Mouse (Mus musculus) fat pad, adult 2 months (tissue): ENCODE results near the gene Krt8.
"Not testable (repeated sequence)": the region's sequence is repeated elsewhere in the genome, so short reads cannot be mapped to it uniquely, and the experiment has no call there.

Source experiments
- DNase-seq: peaks from one replicate; pipeline ENCODE4 v3.0.0-alpha.2; 2011; ENCODE audit warnings: low read depth, low spot score; ENCODE audit errors: extremely low read depth

The Krt8 gene

DNA sequence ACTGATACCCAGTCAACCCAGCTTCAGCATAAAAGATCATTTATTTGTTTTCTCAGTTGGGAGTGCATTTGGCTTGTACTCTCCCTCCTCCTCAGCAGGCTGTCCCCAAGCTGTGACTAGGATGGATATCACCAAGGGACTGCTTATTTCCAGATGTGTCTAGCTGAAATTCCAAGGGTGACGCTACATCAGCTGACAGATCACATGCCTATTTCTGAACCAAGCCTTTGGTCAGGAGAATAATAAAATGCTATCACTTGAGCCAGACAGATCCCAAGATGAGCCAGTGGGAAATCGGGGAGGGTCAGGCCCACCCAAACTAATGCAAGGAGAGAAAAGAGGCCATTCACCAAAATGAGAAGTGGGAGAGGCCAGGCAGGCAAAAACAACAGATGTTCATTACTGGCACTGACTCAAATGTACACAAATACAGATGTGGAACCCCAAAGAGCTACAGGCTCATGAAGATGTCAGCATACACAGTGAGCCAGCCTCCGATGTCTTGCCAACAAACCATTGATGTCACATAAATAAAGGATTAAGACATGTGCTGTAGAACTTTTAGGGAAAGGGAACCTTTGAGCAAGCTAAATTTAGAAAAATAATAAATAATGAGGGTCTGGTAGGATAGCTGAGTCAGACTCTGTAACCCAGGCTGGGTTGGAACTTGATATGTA is 6.4 kb upstream of the Krt8 start:
- no peak for DNase-seq

DNA sequence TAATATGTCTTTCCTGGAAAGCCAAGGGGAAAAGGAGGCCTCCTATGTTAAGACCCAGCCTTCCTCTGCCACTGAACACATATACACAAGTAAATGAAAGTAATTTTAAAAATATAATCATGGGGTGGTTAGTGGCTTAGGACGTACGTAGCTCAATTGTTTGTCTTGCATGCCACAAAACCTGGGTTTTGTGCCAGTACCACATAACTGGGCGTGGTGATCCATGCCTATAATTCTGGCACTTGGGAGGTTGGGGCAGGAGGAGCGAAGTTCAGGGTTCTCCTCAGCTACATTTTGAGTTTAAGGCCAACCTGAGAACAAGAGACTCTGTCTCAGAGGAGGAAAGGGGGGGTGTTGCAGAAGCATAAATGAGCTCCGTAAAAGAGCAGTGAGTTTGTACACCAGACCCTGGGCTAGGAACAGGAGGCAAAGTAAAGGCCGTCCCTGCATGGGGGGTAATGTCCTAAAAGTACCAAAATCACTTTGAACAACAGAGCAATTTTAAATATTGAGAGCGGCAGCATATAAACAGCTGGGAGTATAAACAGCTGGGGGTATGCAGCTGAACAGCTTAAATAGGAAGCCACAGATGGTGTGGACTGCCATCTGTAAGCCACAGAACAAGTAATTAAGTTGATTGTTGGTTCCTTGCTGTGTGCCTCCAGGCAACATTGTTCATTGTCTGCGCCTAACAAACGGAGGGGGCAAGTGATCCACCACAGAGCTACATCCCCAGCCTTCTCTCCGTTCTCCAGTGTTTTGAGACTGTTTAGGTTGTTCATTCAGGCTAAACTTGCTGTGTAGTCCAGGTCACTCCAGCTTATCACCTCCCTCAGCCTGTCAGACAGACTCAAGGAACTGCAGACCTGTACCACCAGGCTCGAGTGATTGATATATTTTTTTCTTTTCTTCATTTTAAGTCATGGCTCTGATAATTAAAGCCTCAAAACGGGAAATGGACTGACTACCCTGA is 3.1 kb upstream of the Krt8 start:
- no peak for DNase-seq

DNA sequence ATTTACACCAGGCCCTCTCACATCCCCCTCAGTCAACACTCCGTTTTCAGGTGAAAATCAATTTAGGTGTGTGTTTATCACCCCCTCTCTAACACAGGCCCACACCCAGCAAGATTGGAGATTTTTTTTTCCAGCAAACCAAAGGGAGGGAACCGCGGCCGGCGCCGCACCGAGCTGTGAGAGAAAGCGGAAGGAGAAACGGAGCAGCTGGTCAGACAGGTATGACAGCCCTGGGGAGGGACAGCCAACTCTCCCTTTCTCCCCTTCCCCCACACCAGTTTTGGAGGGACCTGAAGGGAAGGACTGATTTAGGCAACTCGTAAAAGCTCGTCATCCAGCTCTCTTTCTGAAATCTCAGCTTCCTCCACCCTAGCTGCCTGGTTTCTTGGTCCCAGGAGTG is 2.0 kb upstream of the Krt8 start:
- DNase-seq: no peak

DNA sequence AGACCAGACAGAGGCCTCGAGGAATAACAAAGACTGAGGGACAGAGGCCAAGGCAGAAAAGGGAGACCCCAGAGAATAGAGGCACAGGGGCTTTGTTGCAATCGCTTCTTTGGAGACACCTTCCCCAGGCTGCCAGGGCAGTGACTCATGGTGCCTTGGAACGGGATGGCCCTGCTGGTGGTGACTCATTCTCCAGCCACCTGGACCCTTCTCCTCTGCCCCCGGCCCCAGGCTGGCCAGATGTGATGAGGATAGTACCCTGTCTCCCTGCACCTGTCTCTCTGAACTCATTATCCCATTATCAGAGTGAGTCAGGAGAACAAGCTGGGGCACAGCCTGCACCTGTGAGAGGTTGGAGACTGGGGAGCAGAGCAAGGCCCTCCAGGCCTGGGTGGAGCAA is 1.0 kb upstream of the Krt8 start:
- no peak for DNase-seq

DNA sequence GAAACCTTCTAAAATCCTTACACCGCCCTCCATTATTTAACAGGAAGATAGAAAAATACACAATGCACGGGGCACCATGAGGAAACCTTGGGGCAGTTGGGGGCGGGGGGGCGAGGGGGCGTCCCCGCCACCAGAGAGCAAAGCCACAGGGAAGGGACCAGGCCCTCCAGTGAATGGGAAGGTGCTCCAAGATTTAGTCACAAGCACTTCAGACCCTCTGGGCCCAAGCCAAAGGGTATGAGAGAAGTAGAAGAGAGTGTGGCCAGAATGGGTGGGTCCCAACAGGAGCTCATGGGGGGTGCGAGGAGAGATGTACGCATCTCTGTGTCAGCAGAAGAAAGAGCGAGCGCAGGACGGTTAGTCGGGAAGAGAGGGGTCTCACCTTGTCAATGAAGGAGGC is 766 bp downstream of the Krt8 start:
- no peak for DNase-seq

DNA sequence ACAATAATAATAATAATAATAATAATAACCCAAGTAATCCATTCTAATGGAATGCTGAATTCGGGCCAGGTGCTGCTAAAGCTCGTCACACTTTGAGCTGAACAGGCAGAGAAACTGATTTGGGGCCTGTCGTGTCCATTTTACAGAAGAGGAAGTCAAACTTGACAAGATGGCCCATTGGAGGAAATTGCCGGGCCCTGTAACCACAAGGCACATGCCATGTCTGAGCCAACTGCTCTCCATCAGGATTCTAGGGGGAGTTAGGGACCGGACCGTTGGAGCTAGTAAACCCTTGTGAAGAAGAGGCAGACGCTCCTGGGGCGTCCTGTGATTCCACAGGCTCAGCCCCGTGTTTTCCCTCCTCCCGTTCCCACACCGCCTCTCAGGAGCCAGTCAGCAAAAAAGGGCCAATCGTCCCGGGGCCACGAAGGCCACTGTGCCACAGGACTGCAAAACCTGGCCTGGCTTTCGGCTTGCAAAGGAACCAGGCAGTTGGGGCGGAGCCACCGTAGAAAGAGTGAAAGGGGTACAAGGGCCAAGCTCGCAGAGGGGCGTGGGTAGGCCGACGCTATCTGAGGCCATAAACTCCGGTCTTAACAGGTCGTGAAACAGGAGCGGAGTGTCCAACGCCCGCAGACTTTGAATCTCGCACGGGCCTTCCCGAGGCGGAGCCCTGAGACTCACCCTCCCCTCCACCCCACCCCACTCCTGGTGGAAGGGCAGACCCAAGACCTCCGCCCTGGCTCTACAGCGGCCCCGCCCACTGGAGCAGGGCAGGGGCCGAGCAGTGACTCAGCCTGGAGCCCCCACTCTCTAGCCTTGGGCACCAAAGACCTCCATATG is 1.4 kb downstream of the Krt8 start:
- no peak for DNase-seq

DNA sequence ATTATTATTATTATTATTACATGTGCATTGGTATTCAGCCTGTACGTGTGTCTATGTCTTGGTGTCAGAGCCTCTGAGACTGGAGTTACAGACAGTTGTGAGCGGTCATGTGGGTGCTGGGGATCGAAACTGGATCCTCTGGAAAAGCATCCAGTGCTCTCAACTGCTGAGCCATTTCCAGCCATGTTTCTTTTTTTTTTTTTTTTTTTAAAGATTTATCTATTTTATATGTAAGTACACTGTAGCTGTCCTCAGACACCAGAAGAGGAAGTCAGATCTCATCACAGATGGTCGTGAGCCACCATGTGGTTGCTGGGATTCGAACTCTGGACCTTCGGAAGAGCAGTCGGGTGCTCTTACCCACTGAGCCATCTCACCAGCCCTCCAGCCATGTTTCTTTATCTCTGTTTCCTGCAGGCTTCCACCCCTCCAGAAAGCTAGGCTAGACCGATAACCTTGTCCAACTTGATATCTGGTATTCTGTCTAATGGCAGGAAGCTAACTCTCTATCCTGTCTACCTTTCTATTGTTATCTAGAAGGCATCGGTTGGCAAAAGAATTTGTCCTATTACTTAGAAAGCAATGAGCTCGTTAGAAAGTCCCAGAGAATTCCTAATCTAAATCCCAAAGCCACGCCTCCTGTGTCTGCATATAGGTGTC is 4.5 kb downstream of the Krt8 start:
- DNase-seq: no peak

DNA sequence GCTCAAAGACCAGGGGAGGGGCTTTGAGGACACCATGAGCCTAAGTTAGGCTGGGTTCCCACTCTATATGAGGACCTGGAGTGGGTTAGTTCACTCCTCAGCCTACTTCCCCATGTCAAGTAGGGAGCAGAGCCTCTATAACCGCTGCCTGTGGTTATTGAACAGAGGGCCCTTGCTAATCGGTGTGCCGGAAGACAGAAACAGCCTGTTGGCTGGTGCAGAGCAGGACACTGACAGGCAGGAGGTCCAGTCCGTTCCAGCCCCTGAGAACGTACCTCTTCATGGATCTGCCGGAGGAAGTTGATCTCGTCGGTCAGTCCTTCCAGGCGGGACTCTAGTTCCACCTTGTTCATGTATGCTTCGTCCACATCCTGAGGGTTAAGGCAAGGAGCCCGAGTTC is 5.1 kb downstream of the Krt8 start:
- DNase-seq: no peak

DNA sequence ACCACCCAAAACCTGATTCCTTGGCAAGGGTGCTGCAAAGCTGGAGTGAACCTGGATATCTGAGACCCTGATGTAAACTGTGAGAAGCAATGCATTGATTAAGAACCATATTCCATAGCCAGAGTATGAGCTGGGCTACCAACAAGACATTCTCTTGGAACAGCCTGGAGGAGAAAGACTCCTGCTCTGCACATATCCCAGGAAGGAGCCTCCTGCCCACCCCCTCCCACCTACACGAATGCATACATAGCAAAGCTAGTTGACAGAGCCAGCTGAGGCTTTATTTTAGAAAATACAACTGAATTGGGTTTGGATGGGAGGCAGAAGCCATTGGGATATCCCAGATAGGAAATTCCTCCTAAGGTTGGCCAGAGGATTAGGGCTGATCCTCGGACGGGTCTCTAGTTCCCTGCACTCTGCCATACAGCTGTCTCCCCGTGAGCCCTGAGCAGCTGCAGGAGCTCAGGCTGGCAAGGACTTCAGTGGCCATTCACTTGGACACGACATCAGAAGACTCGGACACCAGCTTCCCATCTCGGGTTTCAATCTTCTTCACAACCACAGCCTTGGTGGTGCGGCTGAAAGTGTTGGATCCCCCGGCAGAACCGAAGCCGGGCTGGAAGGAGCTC is 7.7 kb downstream of the Krt8 start:
- DNase-seq: not testable (repeated sequence)

DNA sequence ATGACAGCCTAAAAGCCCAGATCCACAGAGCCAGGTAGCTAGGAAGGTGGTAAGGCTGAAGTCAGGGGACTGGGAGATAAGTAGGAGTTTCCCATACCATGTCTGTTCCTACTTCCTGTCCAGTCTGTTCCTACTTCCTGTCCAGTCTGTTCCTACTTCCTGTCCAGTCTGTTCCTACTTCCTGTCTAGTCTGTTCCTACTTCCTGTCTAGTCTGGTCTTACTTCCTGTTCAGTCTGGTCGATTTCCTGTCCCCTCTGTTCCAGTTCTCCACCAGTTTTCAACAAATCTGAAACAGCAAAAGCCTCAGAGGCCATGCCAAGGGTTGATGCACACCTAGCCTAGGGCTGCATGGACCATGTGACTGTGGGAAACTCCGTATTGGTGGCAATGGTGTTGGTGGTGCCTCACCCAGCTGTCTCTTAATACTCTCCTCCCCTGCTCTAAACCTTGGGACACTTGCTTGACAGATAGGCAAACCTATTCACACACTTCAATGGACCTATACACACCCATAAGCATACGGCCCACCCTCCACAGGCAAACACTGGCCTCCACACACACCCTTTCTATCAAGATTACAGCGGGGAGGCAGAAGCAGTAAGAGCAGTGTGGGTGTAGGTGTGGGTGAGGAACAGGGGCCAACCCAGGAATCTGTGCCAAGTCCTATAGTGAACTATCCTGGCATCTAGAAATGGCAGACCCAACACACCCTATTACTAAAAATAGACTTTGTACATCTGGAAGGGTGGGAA is 8.6 kb downstream of the Krt8 start:
- DNase-seq: no peak

DNA sequence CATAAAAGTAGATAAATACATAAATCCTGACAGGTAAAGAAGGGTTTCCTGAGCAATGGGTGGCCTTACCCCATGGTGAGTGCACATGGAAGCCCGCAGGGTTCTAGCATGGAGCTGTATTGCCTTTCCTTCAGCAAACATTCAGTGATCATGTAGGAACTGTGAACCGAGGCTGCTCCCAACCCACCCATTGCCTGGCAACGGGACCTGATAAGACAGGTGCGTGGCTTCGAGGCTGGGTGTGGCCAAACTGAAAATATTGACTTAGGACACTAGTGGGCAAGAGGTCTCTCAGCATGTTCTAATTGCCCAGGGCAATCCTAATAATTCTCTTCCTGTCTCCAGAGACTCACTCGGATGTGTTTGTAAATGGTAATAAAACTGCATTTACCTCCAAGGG is 9.9 kb downstream of the Krt8 start:
- DNase-seq: no peak

DNA sequence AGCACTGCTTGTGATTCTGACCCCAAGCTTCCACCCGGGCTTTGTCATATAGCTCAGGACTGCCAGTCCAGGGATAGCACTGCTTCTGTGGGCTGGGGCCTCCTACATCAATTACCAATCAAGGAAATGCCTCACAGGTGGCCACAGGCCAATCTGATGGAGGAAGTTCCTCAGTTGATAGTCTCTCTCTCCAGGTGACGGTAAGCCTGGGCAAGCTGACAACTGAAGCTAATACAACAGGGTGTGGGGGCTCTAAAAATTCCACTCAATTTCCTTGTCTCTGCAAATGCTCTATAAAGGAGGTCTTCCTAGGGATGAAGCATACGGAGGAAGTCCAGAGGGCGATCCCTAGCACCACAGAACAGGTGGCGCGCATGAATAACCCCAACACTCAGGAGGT is 13.3 kb downstream of the Krt8 start:
- no peak for DNase-seq

DNA sequence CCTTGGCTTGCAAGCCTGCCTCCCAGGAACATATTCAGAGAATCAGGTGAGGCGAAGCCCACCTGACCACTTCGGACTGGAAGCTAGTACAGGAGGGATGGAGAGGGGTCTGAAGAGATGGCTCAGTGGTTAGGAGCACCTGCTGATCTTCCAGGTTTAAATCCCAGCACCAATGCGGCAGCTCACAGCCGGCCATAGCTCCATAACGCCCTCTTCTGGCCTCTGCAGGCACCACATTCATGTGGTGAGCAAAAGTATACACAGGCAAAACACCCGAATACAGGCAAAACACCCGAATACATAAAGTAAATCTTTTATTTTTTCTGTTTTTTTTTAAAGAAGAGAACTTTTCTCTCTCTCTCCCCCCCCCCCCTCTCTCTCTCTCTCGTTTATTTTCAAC is 15.6 kb downstream of the Krt8 start:
- no peak for DNase-seq

DNA sequence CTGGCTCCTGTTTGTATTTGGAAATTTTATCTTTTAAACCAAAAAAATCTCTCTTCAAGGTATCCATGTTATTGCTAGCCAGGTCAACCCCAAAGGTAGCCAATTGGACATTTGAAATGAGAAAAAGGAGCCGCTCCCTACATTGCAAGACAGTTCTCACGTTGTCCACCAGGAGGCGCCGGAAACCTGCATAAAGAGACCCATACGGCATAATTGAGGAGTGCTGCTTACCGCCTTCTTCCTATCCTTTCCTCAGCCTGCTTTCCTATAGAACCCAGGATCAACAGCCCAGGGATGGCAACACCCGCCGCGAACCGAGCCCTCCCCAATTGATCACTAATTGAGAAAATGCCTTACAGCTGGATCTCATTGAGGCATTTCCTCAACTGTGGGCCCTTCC is 16.2 kb downstream of the Krt8 start:
- DNase-seq: no peak

DNA sequence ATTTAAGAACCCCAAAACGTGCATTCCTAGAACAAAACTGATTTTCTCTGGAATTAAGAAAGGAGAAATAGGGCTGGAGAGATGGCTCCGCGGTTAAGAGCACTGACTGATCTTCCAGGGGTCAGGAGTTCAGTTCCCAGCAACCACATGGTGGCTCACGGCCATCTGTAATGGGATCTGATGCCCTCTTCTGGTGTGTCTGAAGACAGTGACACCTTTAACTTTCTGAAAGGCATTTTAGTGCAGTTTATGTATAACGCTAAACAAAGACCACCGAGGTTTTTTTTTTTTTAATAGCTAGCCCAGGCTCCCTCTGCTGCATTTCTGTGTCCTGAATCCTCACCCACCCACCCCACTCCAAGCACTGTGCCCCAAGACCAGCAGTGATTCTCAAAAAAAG is 19.5 kb downstream of the Krt8 start:
- no peak for DNase-seq

DNA sequence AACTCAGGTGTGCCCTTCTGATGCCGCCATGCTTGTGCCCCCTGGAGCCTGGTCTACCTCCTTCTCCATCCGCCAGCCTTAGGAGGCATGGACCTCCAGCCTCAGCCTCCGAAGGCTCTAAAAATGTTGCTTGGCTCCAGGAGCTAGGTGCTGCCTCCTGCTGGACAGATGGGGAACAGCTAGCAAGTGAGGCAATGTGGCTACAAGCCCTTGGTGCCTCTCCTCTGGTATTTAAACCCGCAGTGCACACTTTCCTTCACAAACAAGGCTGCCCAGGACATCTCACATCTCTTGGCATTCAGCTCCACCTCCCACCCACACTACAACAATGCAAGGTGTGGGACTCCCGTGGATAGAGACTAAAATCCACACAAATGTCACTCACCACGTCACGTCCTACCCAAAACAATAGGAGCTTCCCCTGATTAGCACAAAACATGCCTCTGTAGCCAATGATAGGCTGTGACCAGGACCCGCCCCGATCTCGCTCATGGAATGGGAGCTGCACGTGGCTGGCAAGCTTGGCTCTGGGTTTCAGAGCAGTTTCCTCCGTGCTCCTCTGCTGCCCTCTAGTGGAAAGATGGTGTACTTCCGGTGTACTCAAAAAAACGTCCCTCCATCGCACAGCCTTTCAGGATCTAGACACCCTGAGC is 20.2 kb downstream of the Krt8 start:
- no peak for DNase-seq

DNA sequence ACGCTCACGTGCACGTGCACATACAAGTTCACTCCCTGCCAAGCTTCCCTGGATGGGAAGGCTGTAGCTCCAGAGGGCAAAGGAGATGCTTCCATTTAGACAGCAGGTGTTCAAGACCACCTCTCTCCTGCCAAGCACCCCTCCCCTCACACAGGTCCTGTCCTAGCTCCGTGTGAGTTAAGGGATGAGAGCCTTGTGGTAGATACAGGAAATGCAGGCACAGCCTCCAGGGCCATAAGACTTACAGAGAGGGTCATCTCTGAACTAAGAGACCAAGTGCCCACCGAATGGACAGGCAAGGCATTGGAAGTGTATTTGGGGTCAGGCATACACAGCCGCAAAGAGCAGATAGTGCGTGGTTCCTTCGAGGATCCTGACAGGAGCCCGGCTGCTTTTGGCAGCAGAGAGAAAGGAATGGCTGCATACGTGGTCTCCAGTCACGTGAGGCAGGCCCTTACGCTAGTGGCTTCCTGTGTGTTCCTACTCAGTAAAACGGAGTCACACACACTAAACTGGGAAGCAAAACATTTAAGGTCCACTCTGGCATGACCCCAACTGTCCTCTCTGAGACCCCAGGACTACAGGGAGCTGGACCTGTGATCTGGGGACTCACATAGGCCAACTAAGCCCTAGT is 20.9 kb downstream of the Krt8 start:
- no peak for DNase-seq

DNA sequence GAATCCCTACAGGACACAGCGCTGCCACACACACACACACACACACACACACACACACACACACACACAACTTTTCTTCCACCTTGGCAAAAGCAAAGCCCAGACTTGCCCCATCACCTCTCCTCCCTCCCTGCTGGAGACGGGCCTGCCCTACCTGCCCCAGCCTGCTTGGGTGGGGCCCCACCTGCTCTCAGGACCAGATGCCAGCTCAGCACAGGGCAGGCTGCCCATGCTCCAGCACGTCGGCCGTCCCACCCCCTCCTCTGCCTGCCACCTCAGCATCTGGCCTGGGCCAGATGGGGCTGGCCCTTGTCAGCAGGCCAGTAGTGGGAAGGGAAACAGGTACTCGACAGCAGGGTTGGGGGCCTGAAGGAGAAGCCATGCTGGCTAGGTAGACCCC is 23.4 kb downstream of the Krt8 start:
- DNase-seq: no peak
